Mouse (Mus musculus): ENCODE measurements around the gene Tm7sf3. TPM values are rescaled to one million over a fixed set of nuclear protein-coding genes. Genes with fewer than 3 reads are reported as not detected.

The Tm7sf3 gene
- 1 to 10 TPM; 7.3 to 9.5 TPM for total RNA-seq (2021)
- long read RNA-seq, experiment 1, transcript Tm7sf3-201 (12 exons, 3,241 nt), result major isoform, 13 of 13 reads
- long read RNA-seq, experiment 1, partial matches to known transcripts, result 0 of 13 reads
- long read RNA-seq, experiment 1, other reads (novel, unspliced or antisense), result 0 of 13 reads
- long read RNA-seq, experiment 2, transcript Tm7sf3-201 (12 exons, 3,241 nt), result major isoform, 25 of 32 reads
- long read RNA-seq, experiment 2, partial matches to known transcripts, result 3 of 32 reads
- long read RNA-seq, experiment 2, other reads (novel, unspliced or antisense), result 4 of 32 reads

GRCm38 (mm10) chr6:146642276-146643183 lies at the start of gene Tm7sf3, which contains the start of gene Med21:
Tm7sf3 (minus strand) TSS chr6:146642824.
Med21 (plus strand) TSS chr6:146642547.
- peak; percentile 98 for DNase-seq

- DNase-seq, result no peak
Observed at GRCm38 (mm10) chr6:146688861-146689260, 46.2 kb upstream of the Tm7sf3 start.

- DNase-seq, result no peak
Observed at GRCm38 (mm10) chr6:146688010-146688409, 45.4 kb upstream of the Tm7sf3 start.

- no peak for DNase-seq
Observed at GRCm38 (mm10) chr6:146686463-146687196, 44.0 kb upstream of the Tm7sf3 start.

GRCm38 (mm10) chr6:146685781-146686308 lies 43.2 kb upstream of the Tm7sf3 start:
- peak; percentile 39 for DNase-seq

GRCm38 (mm10) chr6:146683881-146684280 lies 41.3 kb upstream of the Tm7sf3 start:
- peak; percentile 13 for DNase-seq

- DNase-seq, result no peak
Observed at GRCm38 (mm10) chr6:146678136-146679070, 35.8 kb upstream of the Tm7sf3 start.

GRCm38 (mm10) chr6:146676904-146677303 lies 34.3 kb upstream of the Tm7sf3 start:
- DNase-seq, result no peak

GRCm38 (mm10) chr6:146674881-146675536 lies 32.4 kb upstream of the Tm7sf3 start:
- DNase-seq, result no peak

GRCm38 (mm10) chr6:146674420-146674819 lies 31.8 kb upstream of the Tm7sf3 start:
- no peak for DNase-seq

GRCm38 (mm10) chr6:146673696-146674095 lies 31.1 kb upstream of the Tm7sf3 start:
- no peak for DNase-seq

- no peak for DNase-seq
Observed at GRCm38 (mm10) chr6:146672106-146672505, 29.5 kb upstream of the Tm7sf3 start.

GRCm38 (mm10) chr6:146670956-146671855 lies 28.6 kb upstream of the Tm7sf3 start:
- no peak for DNase-seq

- DNase-seq, result no peak
Observed at GRCm38 (mm10) chr6:146668606-146669005, 26.0 kb upstream of the Tm7sf3 start.

- no peak for DNase-seq
Observed at GRCm38 (mm10) chr6:146666811-146667210, 24.2 kb upstream of the Tm7sf3 start.

GRCm38 (mm10) chr6:146665408-146665807 lies 22.8 kb upstream of the Tm7sf3 start:
- no peak for DNase-seq

- no peak for DNase-seq
Observed at GRCm38 (mm10) chr6:146664917-146665316, 22.3 kb upstream of the Tm7sf3 start.

GRCm38 (mm10) chr6:146664116-146664515 lies 21.5 kb upstream of the Tm7sf3 start:
- DNase-seq, result no peak

- peak; percentile 20 for DNase-seq
Observed at GRCm38 (mm10) chr6:146662679-146663078, 20.1 kb upstream of the Tm7sf3 start.
